In genomic region chr15:80684786-80685602, GRCm38 (mm10) we compare ENCODE assay signal across 17 mouse cellular contexts. TPM values are rescaled to one million over a fixed set of nuclear protein-coding genes. Genes with fewer than 3 reads are reported as not detected.
DNase-seq lines count a peak whose midpoint lies in the region; ATAC-seq and TF ChIP-seq lines count a peak whose summit lies in the region.
"Had no signal": no experiment of that assay in that cellular context is flagged by ENCODE, and none has a peak within 500 bp of the region (broad histone marks: within the 10 kb centered on the region; RNA-seq: fewer than 3 reads in every experiment).

No protein-coding gene starts in this region.

- H3K36me3 ChIP-seq in kidney, adult 2 months (ENCODE audit: control insufficient read depth, insufficient read depth, low read length): no peaks in the 10 kb centered on the region
- H3K36me3 ChIP-seq in midbrain, embryonic 11.5 days (ENCODE audit: control insufficient read depth, insufficient read depth, low read length): no peaks in the 10 kb centered on the region
- no peaks in the 10 kb centered on the region for H3K36me3 ChIP-seq in midbrain, postnatal 0 days (ENCODE audit: insufficient read depth, low read length)
- H3K36me3 ChIP-seq in hindbrain, embryonic 12.5 days: no peaks in the 10 kb centered on the region
- no peaks in the 10 kb centered on the region for H3K36me3 ChIP-seq in neural tube, embryonic 15.5 days
- H3K36me3 ChIP-seq: embryonic facial prominence, embryonic 15.5 days; intestine, embryonic 15.5 days had no signal

- ATAC-seq in midbrain, embryonic 11.5 days (ENCODE audit: low FRiP score): peak; percentile 24; the same call in 1 of the 2 replicates
- ATAC-seq in midbrain, postnatal 0 days (ENCODE audit: low FRiP score): no peak
- 0 out of 2 replicates have a peak, but pooled peaks have one; percentile 56 for ATAC-seq in hindbrain, embryonic 12.5 days (ENCODE audit: low FRiP score)
- no peak for ATAC-seq in neural tube, embryonic 15.5 days (ENCODE audit: low FRiP score)
- ATAC-seq: intestine, embryonic 15.5 days had no signal

- H3K9ac ChIP-seq in midbrain, embryonic 11.5 days (ENCODE audit: low read length): no peak overlapping the region
- H3K9ac ChIP-seq in midbrain, postnatal 0 days (replicated peaks; ENCODE audit: low read length, poor library complexity, severe bottlenecking): no peak overlapping the region
- peak overlapping the region; percentile 18; the same call in 1 of the 2 replicates for H3K9ac ChIP-seq in hindbrain, embryonic 12.5 days
- no peak overlapping the region for H3K9ac ChIP-seq in neural tube, embryonic 15.5 days (replicated peaks)
- H3K9ac ChIP-seq: embryonic facial prominence, embryonic 15.5 days; intestine, embryonic 15.5 days had no signal

- no peak overlapping the region for H3K4me3 ChIP-seq in kidney, adult 2 months (ENCODE audit: insufficient read depth, low read depth, low read length)
- no peak overlapping the region for H3K4me3 ChIP-seq in midbrain, embryonic 11.5 days (ENCODE audit: low read depth, low read length)
- no peak overlapping the region for H3K4me3 ChIP-seq in midbrain, postnatal 0 days (ENCODE audit: low read depth, low read length)
- H3K4me3 ChIP-seq in hindbrain, embryonic 12.5 days: no peak overlapping the region
- H3K4me3 ChIP-seq in neural tube, embryonic 15.5 days (replicated peaks): no peak overlapping the region
- H3K4me3 ChIP-seq: embryonic facial prominence, embryonic 15.5 days; heart, adult 2 months; intestine, embryonic 15.5 days had no signal

- H3K27ac ChIP-seq in kidney, adult 2 months (ENCODE audit: insufficient read depth, low read depth, low read length): no peak overlapping the region
- peak overlapping the region; percentile 35 for H3K27ac ChIP-seq in midbrain, embryonic 11.5 days (ENCODE audit: low read depth, low read length)
- no peak overlapping the region for H3K27ac ChIP-seq in midbrain, postnatal 0 days (ENCODE audit: low read depth, low read length)
- peak overlapping the region; percentile 40; the same call in 1 of the 2 replicates for H3K27ac ChIP-seq in hindbrain, embryonic 12.5 days
- H3K27ac ChIP-seq in neural tube, embryonic 15.5 days (replicated peaks): 0 out of 2 replicates have a peak overlapping the region, but pooled peaks have one; percentile 20
- H3K27ac ChIP-seq: embryonic facial prominence, embryonic 15.5 days; heart, adult 2 months; intestine, embryonic 15.5 days had no signal

- no peaks in the 10 kb centered on the region for H3K9me3 ChIP-seq in midbrain, embryonic 11.5 days (ENCODE audit: control insufficient read depth, low read length)
- H3K9me3 ChIP-seq in midbrain, postnatal 0 days (ENCODE audit: low read length): no peaks in the 10 kb centered on the region
- no peaks in the 10 kb centered on the region for H3K9me3 ChIP-seq in hindbrain, embryonic 12.5 days (replicated peaks)
- no peaks in the 10 kb centered on the region for H3K9me3 ChIP-seq in neural tube, embryonic 15.5 days (replicated peaks)
- H3K9me3 ChIP-seq: embryonic facial prominence, embryonic 15.5 days; intestine, embryonic 15.5 days had no signal

- H3K27me3 ChIP-seq in kidney, adult 2 months (replicated peaks; ENCODE audit: control insufficient read depth, insufficient read depth, low read length): no peaks in the 10 kb centered on the region
- no peaks in the 10 kb centered on the region for H3K27me3 ChIP-seq in midbrain, embryonic 11.5 days (ENCODE audit: control insufficient read depth, insufficient read depth, low read length)
- H3K27me3 ChIP-seq in midbrain, postnatal 0 days (ENCODE audit: insufficient read depth, low read length): no peaks in the 10 kb centered on the region
- H3K27me3 ChIP-seq in hindbrain, embryonic 12.5 days: peaks cover 7% of the 10 kb centered on the region; the same call in 1 of the 2 replicates
- no peaks in the 10 kb centered on the region; the same call in 1 of the 2 replicates for H3K27me3 ChIP-seq in neural tube, embryonic 15.5 days (replicated peaks)
- H3K27me3 ChIP-seq: embryonic facial prominence, embryonic 15.5 days; intestine, embryonic 15.5 days had no signal

- TF ChIP-seq CTCF in kidney, adult 2 months (conservative IDR thresholded peaks at IDR 0.05; ENCODE audit: insufficient read depth, insufficient read length, low read depth, low read length): no peak
- no peak for TF ChIP-seq CTCF in midbrain, postnatal 0 days (IDR thresholded peaks at IDR 0.05)

- DNase-seq in kidney, adult 2 months: peak; percentile 30
- DNase-seq in kidney, postnatal 10 days: no peak
- DNase-seq in midbrain, embryonic 11.5 days (ENCODE audit: low spot score, missing footprints): peak; percentile 86
- no peak for DNase-seq in midbrain, postnatal 0 days (ENCODE audit: low spot score)
- DNase-seq in spleen, adult 12 weeks (ENCODE audit: low spot score): no peak
- DNase-seq in urinary bladder, adult 18-20 months (ENCODE audit: low spot score in 2 of 2): no peak
- DNase-seq: adrenal gland, postnatal 10 days; cerebellum, adult 9-10 months; heart, adult 2 months; lung, postnatal 14 days; right cerebral cortex, postnatal 4 days; thymus, postnatal 14 days had no signal

- H3K4me2 ChIP-seq in midbrain, embryonic 11.5 days: no peak overlapping the region; the same call in 1 of the 2 replicates
- no peak overlapping the region for H3K4me2 ChIP-seq in midbrain, postnatal 0 days (ENCODE audit: low read depth, low read length, poor library complexity, severe bottlenecking)
- H3K4me2 ChIP-seq in hindbrain, embryonic 12.5 days (replicated peaks): no peak overlapping the region
- no peak overlapping the region for H3K4me2 ChIP-seq in neural tube, embryonic 15.5 days
- H3K4me2 ChIP-seq: embryonic facial prominence, embryonic 15.5 days; intestine, embryonic 15.5 days had no signal

- no peak for TF ChIP-seq POLR2A in kidney, adult 2 months (IDR thresholded peaks at IDR 0.05; ENCODE audit: low read depth, low read length)

- WGBS in kidney, adult 2 months: 32% methylated on average over 8 of the region's 8 CpGs
- WGBS in midbrain, embryonic 11.5 days: 10% methylated on average over 8 of the region's 8 CpGs
- WGBS in midbrain, postnatal 0 days: 21% methylated on average over 8 of the region's 8 CpGs
- WGBS in hindbrain, embryonic 12.5 days: 10% methylated on average over 8 of the region's 8 CpGs
- WGBS in neural tube, embryonic 15.5 days: 24% methylated on average over 8 of the region's 8 CpGs

- H3K4me1 ChIP-seq in kidney, adult 2 months (ENCODE audit: control insufficient read depth, insufficient read depth, low read length): peaks cover 35% of the 10 kb centered on the region
- peaks cover 17% of the 10 kb centered on the region for H3K4me1 ChIP-seq in midbrain, embryonic 11.5 days (ENCODE audit: control insufficient read depth, insufficient read depth, low read length)
- peaks cover 16% of the 10 kb centered on the region for H3K4me1 ChIP-seq in midbrain, postnatal 0 days (ENCODE audit: insufficient read depth, low read length)
- peaks cover 45% of the 10 kb centered on the region for H3K4me1 ChIP-seq in hindbrain, embryonic 12.5 days
- peaks cover 44% of the 10 kb centered on the region for H3K4me1 ChIP-seq in neural tube, embryonic 15.5 days

RNA-seq across cellular contexts. Expression of gene Fam83f, which starts 13.3 kb away (rescaled TPM):
- 2.8 and 3.1 TPM in 2 replicates for polyA plus RNA-seq in kidney, adult 2 months (2012; rRNA removed)
- polyA plus RNA-seq in midbrain, embryonic 11.5 days (2014; fragmentation: Nextera tagmentation; extraction: Ambion mirVana): 0.12 and 0.16 TPM in 2 replicates
- 0.93 and 2.3 TPM in 2 replicates for total RNA-seq in midbrain, postnatal 0 days (2014; rRNA removed)
- 0.48 and 0.65 TPM in 2 replicates for polyA plus RNA-seq in midbrain, postnatal 0 days (2015; fragmentation: Nextera tagmentation; extraction: Ambion mirVana)
- polyA plus RNA-seq in hindbrain, embryonic 12.5 days (2016; fragmentation: Nextera tagmentation; extraction: Ambion mirVana): 0.36 and 0.74 TPM in 2 replicates
- 0.23 and 2.4 TPM in 2 replicates for polyA plus RNA-seq in neural tube, embryonic 15.5 days (2015; fragmentation: Nextera tagmentation; extraction: Ambion mirVana)
- total RNA-seq: heart, adult 2 months; MEL had no signal

RNA-seq across cellular contexts. Expression of gene Tnrc6b, which starts 26.1 kb away (rescaled TPM):
- polyA plus RNA-seq in kidney, adult 2 months (2012; rRNA removed): 12.1 and 14.2 TPM in 2 replicates
- 14.7 and 17.0 TPM in 2 replicates for polyA plus RNA-seq in midbrain, embryonic 11.5 days (2014; fragmentation: Nextera tagmentation; extraction: Ambion mirVana)
- 30.0 and 39.0 TPM in 2 replicates for total RNA-seq in midbrain, postnatal 0 days (2014; rRNA removed)
- polyA plus RNA-seq in midbrain, postnatal 0 days (2015; fragmentation: Nextera tagmentation; extraction: Ambion mirVana): 21.5 and 26.3 TPM in 2 replicates
- polyA plus RNA-seq in hindbrain, embryonic 12.5 days (2016; fragmentation: Nextera tagmentation; extraction: Ambion mirVana): 52.2 and 55.6 TPM in 2 replicates
- 30.3 and 33.2 TPM in 2 replicates for polyA plus RNA-seq in neural tube, embryonic 15.5 days (2015; fragmentation: Nextera tagmentation; extraction: Ambion mirVana)

Comparison
In these comparisons a context has a peak if more than half of its experiments do, and no peak if none do; other contexts are left out.
1. DNase-seq: peak in kidney, adult 2 months (single experiment) and midbrain, embryonic 11.5 days (single experiment); none in kidney, postnatal 10 days (single experiment), midbrain, postnatal 0 days (single experiment), spleen, adult 12 weeks (single experiment) and urinary bladder, adult 18-20 months (0 of 2).
2. H3K27ac ChIP-seq: peak in midbrain, embryonic 11.5 days (single experiment), hindbrain, embryonic 12.5 days (single experiment) and neural tube, embryonic 15.5 days (single experiment); none in kidney, adult 2 months (single experiment) and midbrain, postnatal 0 days (single experiment).
3. ATAC-seq: peak in midbrain, embryonic 11.5 days (single experiment) and hindbrain, embryonic 12.5 days (single experiment); none in midbrain, postnatal 0 days (single experiment) and neural tube, embryonic 15.5 days (single experiment).